Mouse (Mus musculus): ENCODE results near the gene Olfr464. TPM values are rescaled to one million over a fixed set of nuclear protein-coding genes. Genes with fewer than 3 reads are reported as not detected.

Gene Olfr464
- polyA plus RNA-seq, 1 experiment from 2014 or later: 0.20 TPM

DNA sequence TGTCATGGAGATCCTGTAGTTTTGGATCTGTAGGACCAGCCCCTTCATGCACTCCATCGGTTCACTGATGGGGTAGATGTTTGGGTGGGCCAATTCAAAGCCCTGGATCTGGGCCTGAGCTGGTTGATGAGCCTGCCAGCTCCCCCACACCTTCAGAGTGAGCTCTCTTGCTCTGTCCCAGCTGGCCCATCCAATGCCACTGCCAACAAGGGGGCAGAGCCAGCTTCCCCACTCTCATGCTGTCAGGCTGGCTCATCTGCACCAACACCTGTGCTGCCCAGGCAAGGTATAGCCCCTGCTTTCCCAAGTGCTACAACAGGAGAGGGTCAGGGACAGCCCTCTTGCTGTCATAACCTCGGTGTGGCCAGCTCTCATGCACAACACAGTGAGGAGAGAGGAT is 13.0 kb upstream of the Olfr464 start:
- Histone ChIP-seq H3K9ac (ENCODE audit: low read depth, low read length) (no peak overlapping the region), H3K36me3 (ENCODE audit: control insufficient read depth, insufficient read depth, low read length) (no peaks in the 10 kb centered on the region), H3K4me3 (ENCODE audit: low read depth, low read length) (no peak overlapping the region), H3K27ac (ENCODE audit: low read length) (no peak overlapping the region), H3K9me3 (replicated peaks; ENCODE audit: control insufficient read depth, low read length, poor library complexity, severe bottlenecking) (no peaks in the 10 kb centered on the region; the same call in 1 of the 2 replicates), H3K4me2 (ENCODE audit: low read length) (no peak overlapping the region), H3K27me3 (ENCODE audit: control insufficient read depth, insufficient read depth, low read depth, low read length) (no peaks in the 10 kb centered on the region), H3K4me1 (ENCODE audit: control insufficient read depth, insufficient read depth, low read length) (no peaks in the 10 kb centered on the region)
- WGBS: 75% methylated on average over 2 of the region's 2 CpGs
- ATAC-seq: no peak

DNA sequence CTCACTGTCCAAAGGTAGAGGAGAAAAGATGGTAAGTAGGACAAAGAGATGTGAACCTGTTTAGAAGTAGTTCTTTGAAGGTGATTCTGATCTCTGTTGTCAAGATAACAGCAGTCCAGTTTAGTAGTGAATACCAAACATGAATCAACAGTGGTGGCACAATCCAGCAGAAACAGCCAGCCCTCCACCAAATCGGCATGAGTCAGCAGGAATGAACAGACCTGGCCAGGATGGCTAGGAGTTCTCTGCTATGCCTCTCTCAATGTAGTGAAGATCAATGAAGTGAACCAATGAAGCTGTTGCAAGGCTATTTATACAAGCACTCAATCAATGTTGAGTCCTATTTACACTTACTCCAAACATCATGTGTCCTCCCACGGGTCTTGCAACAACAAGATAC is 9.6 kb upstream of the Olfr464 start:
- no peaks in the 10 kb centered on the region; the same call in 1 of the 2 replicates for H3K9me3 ChIP-seq (replicated peaks; ENCODE audit: control insufficient read depth, low read length, poor library complexity, severe bottlenecking)
- no peaks in the 10 kb centered on the region for H3K4me1 ChIP-seq (ENCODE audit: control insufficient read depth, insufficient read depth, low read length)
- H3K4me3 ChIP-seq (ENCODE audit: low read depth, low read length): no peak overlapping the region
- H3K9ac ChIP-seq (ENCODE audit: low read depth, low read length): no peak overlapping the region
- no peaks in the 10 kb centered on the region for H3K27me3 ChIP-seq (ENCODE audit: control insufficient read depth, insufficient read depth, low read depth, low read length)
- ATAC-seq: no peak
- H3K4me2 ChIP-seq (ENCODE audit: low read length): no peak overlapping the region
- no peaks in the 10 kb centered on the region for H3K36me3 ChIP-seq (ENCODE audit: control insufficient read depth, insufficient read depth, low read length)
- WGBS: 97% methylated on average over 2 of the region's 2 CpGs
- H3K27ac ChIP-seq (ENCODE audit: low read length): no peak overlapping the region

DNA sequence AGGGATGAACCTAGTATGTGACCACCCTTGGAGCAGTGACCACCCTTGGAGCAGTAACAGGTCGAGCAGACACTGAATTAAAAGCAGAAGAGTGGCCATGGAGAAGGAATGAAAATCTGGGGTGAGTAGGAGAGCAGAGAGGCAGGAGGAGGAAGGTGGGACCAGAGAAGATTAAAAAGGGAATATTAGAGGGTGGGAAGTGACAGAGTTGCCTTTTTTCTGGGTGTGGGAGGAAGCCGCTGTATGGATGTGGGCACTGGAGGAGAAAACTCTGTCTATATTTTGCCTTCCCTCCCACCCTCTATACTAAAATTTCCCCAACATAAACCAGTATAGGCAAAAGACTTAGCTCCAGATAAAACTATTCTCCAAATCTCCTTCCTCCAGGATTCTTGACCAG is 466 bp downstream of the Olfr464 start:
- no peaks in the 10 kb centered on the region for H3K36me3 ChIP-seq (ENCODE audit: control insufficient read depth, insufficient read depth, low read length)
- 59% methylated on average over 2 of the region's 2 CpGs for WGBS
- no peak overlapping the region for H3K9ac ChIP-seq (ENCODE audit: low read depth, low read length)
- H3K4me3 ChIP-seq (ENCODE audit: low read depth, low read length): no peak overlapping the region
- no peaks in the 10 kb centered on the region for H3K4me1 ChIP-seq (ENCODE audit: control insufficient read depth, insufficient read depth, low read length)
- H3K27me3 ChIP-seq (ENCODE audit: control insufficient read depth, insufficient read depth, low read depth, low read length): no peaks in the 10 kb centered on the region
- no peak overlapping the region for H3K4me2 ChIP-seq (ENCODE audit: low read length)
- no peak overlapping the region for H3K27ac ChIP-seq (ENCODE audit: low read length)
- no peak for ATAC-seq
- no peaks in the 10 kb centered on the region for H3K9me3 ChIP-seq (replicated peaks; ENCODE audit: control insufficient read depth, low read length, poor library complexity, severe bottlenecking)

DNA sequence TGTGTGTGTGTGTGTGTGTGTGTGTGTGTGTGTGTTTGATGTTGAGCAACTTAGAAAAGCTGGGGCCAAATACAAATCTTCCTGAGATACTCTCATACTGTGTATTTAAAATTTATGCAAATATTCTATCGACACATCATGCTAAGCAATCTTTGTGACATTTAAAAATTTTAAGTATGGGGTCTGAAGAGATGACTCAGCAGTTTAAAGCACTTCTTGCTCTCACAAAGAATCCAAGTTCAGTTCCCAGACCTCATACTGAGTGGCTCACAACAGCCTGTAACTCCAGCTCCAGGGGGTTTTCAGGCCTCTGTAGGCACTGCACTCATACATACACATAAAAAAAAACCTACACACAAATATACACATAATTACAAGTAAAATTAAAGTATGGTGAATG is 4.8 kb downstream of the Olfr464 start:
- Histone ChIP-seq H3K36me3 (ENCODE audit: control insufficient read depth, insufficient read depth, low read length) (no peaks in the 10 kb centered on the region), H3K4me2 (ENCODE audit: low read length) (no peak overlapping the region), H3K9me3 (replicated peaks; ENCODE audit: control insufficient read depth, low read length, poor library complexity, severe bottlenecking) (no peaks in the 10 kb centered on the region), H3K4me3 (ENCODE audit: low read depth, low read length) (no peak overlapping the region), H3K27me3 (ENCODE audit: control insufficient read depth, insufficient read depth, low read depth, low read length) (no peaks in the 10 kb centered on the region), H3K27ac (ENCODE audit: low read length) (no peak overlapping the region), H3K9ac (ENCODE audit: low read depth, low read length) (no peak overlapping the region), H3K4me1 (ENCODE audit: control insufficient read depth, insufficient read depth, low read length) (no peaks in the 10 kb centered on the region)
- 86% methylated on average over 1 of the region's 1 CpGs for WGBS
- no peak for ATAC-seq

DNA sequence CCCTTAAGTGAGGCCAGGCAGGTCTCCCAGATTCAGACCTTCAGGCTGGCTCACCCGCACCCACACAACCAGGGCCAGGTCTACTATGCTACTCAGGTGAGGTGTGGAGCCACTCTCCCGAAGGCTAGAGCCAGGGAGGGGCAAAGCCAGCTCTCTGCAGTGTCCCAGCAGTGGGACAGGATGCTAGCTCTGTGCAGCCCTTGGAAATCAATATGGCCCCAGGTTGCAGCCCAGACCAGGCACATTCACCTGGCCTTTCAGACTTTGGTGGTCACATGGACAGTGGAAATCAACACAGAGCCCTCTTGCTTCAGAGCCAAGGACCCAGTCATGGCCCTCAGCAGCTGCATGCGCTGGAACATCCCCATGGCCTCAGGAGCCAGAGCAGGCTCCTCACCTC is 16.4 kb downstream of the Olfr464 start:
- ATAC-seq: no peak
- H3K27ac ChIP-seq (ENCODE audit: low read length): no peak overlapping the region
- H3K27me3 ChIP-seq (ENCODE audit: control insufficient read depth, insufficient read depth, low read depth, low read length): no peaks in the 10 kb centered on the region
- no peak overlapping the region for H3K4me3 ChIP-seq (ENCODE audit: low read depth, low read length)
- no peaks in the 10 kb centered on the region for H3K36me3 ChIP-seq (ENCODE audit: control insufficient read depth, insufficient read depth, low read length)
- no peaks in the 10 kb centered on the region for H3K4me1 ChIP-seq (ENCODE audit: control insufficient read depth, insufficient read depth, low read length)
- 80% methylated on average over 3 of the region's 3 CpGs for WGBS
- no peak overlapping the region for H3K9ac ChIP-seq (ENCODE audit: low read depth, low read length)
- H3K4me2 ChIP-seq (ENCODE audit: low read length): no peak overlapping the region
- H3K9me3 ChIP-seq (replicated peaks; ENCODE audit: control insufficient read depth, low read length, poor library complexity, severe bottlenecking): no peaks in the 10 kb centered on the region

DNA sequence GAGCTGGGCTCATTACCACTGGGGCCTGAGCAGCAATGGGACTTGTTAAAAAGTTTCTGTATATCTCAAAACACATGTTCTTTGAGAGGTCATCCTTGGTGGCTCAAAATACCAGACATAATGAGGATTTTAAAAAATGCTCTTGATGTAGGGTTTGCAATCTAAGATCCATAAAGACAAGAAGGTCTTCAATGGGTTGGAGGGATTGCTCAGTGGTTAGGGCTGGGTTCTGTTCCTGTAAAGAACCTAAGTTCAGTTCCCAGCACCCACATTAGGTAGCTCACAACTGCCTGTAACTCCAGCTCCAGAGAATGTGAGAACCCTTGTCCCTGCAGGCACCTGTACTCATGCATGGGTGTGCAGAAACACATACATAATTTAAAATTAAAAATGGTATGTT is 23.5 kb downstream of the Olfr464 start, which contains the start of gene Olfr463:
Gene Olfr463, minus strand, starts transcription at position 101 of the 400 bp plus-strand sequence.
- H3K4me2 ChIP-seq (ENCODE audit: low read length): no peak within 1 kb of the TSS
- H3K4me1 ChIP-seq (ENCODE audit: control insufficient read depth, insufficient read depth, low read length): no peaks in the 10 kb centered on the region
- no peak for ATAC-seq
- no peaks in the 10 kb centered on the region for H3K9me3 ChIP-seq (replicated peaks; ENCODE audit: control insufficient read depth, low read length, poor library complexity, severe bottlenecking)
- no peaks in the 10 kb centered on the region for H3K36me3 ChIP-seq (ENCODE audit: control insufficient read depth, insufficient read depth, low read length)
- no peak within 1 kb of the TSS for H3K27ac ChIP-seq (ENCODE audit: low read length)
- no peak within 1 kb of the TSS for H3K9ac ChIP-seq (ENCODE audit: low read depth, low read length)
- peaks cover 3% of the 10 kb centered on the region; the same call in 1 of the 2 replicates for H3K27me3 ChIP-seq (ENCODE audit: control insufficient read depth, insufficient read depth, low read depth, low read length)
- no peak within 1 kb of the TSS for H3K4me3 ChIP-seq (ENCODE audit: low read depth, low read length)

DNA sequence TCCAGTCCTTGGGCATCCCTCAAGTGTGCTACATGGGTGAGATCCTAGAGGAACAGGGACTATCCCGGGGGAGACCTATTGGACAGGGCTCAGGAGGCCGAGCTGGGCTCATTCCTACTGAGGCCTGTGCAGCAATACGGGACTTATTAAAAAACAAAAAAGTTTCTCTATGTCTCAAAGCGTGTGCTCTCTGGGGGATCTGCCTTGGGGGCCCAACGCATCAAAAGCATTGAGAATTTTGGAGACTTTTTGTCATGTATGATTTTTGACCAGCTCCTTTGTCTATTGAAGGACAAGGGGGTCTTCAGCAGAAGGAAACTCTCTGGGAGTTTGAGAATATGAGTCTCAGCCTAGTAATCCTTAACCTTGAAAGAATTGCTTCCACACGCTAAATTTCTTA is 28.6 kb downstream of the Olfr464 start, which contains the start of gene Olfr462:
Gene Olfr462, minus strand, starts transcription at position 101 of the 400 bp plus-strand sequence.
- no peak within 1 kb of the TSS for H3K4me2 ChIP-seq (ENCODE audit: low read length)
- ATAC-seq: no peak
- H3K9ac ChIP-seq (ENCODE audit: low read depth, low read length): no peak within 1 kb of the TSS
- H3K9me3 ChIP-seq (replicated peaks; ENCODE audit: control insufficient read depth, low read length, poor library complexity, severe bottlenecking): no peaks in the 10 kb centered on the region
- no peaks in the 10 kb centered on the region for H3K4me1 ChIP-seq (ENCODE audit: control insufficient read depth, insufficient read depth, low read length)
- H3K4me3 ChIP-seq (ENCODE audit: low read depth, low read length): no peak within 1 kb of the TSS
- H3K27me3 ChIP-seq (ENCODE audit: control insufficient read depth, insufficient read depth, low read depth, low read length): no peaks in the 10 kb centered on the region
- WGBS: 92% methylated on average over 6 of the region's 6 CpGs
- H3K27ac ChIP-seq (ENCODE audit: low read length): no peak within 1 kb of the TSS
- no peaks in the 10 kb centered on the region for H3K36me3 ChIP-seq (ENCODE audit: control insufficient read depth, insufficient read depth, low read length)

DNA sequence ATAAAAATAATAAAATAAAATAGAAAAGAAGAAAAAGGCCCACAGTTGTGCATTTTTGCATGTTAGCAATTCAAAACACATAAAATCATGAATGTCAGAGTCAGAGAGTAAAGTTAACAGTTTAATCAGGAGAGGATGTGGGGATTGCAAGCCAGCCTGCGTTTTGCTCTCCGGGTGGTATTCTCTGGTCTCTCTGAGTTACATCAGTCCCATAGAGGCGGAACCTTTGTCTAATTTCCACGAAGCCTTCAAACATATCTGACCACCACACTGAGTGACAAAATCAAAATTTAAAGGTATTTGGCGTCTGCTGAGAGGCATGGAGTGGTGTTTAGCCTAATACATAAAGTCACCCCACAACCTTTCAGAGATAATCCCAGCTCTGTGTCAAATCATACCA is 35.9 kb downstream of the Olfr464 start:
- 86% methylated on average over 5 of the region's 5 CpGs for WGBS

DNA sequence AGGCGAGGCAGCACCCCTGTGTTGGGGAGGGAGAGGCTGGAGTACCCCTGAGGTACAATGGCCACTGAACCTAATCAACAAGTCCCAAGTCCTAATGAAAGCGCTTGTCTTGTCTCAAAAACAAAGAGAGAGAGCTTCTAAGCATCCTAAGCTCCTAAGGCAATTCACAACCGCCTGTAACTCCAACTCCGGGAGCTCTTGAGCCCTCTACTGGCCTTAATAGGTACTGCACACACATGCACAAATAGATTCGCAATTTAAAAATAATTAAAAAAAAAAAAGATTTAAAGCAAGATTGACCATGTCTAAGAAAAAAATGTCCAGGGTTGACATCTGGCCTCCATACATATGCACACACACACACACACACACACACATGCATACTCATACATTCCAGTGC is 37.3 kb downstream of the Olfr464 start:
- Histone ChIP-seq H3K9me3 (replicated peaks; ENCODE audit: control insufficient read depth, low read length, poor library complexity, severe bottlenecking) (no peaks in the 10 kb centered on the region), H3K4me2 (ENCODE audit: low read length) (no peak overlapping the region), H3K27ac (ENCODE audit: low read length) (no peak overlapping the region), H3K27me3 (ENCODE audit: control insufficient read depth, insufficient read depth, low read depth, low read length) (no peaks in the 10 kb centered on the region), H3K4me1 (ENCODE audit: control insufficient read depth, insufficient read depth, low read length) (no peaks in the 10 kb centered on the region), H3K4me3 (ENCODE audit: low read depth, low read length) (no peak overlapping the region), H3K36me3 (ENCODE audit: control insufficient read depth, insufficient read depth, low read length) (no peaks in the 10 kb centered on the region), H3K9ac (ENCODE audit: low read depth, low read length) (no peak overlapping the region)
- ATAC-seq: no peak
- 45% methylated on average over 5 of the region's 5 CpGs for WGBS

More for the DNA sequence above, 35.9 kb downstream of the Olfr464 start:
- Histone ChIP-seq H3K9ac (ENCODE audit: low read depth, low read length) (no peak overlapping the region), H3K4me2 (ENCODE audit: low read length) (no peak overlapping the region), H3K27me3 (ENCODE audit: control insufficient read depth, insufficient read depth, low read depth, low read length) (no peaks in the 10 kb centered on the region), H3K27ac (ENCODE audit: low read length) (no peak overlapping the region), H3K36me3 (ENCODE audit: control insufficient read depth, insufficient read depth, low read length) (no peaks in the 10 kb centered on the region), H3K9me3 (replicated peaks; ENCODE audit: control insufficient read depth, low read length, poor library complexity, severe bottlenecking) (no peaks in the 10 kb centered on the region), H3K4me3 (ENCODE audit: low read depth, low read length) (no peak overlapping the region), H3K4me1 (ENCODE audit: control insufficient read depth, insufficient read depth, low read length) (no peaks in the 10 kb centered on the region)
- no peak for ATAC-seq

All from midbrain, embryonic 16.5 days (tissue).